Mouse (Mus musculus) intestine, embryonic 15.5 days (tissue): ENCODE measurements around the gene Dio1. TPM values are rescaled to one million over a fixed set of nuclear protein-coding genes. Genes with fewer than 3 reads are reported as not detected.

Source experiments
- ATAC-seq: fragments of 200-750 bp; cut with Nextera tagmentation; 2 replicates; pipeline ENCODE4 v1.8.0; 2017; ENCODE audit warnings: moderate TSS enrichment, moderate library complexity
- H3K27ac ChIP-seq: fragments of 300-500 bp; sonication (generic); 2 replicates; pipeline ENCODE4 v1.5.1; 2015; ENCODE audit warnings: mild to moderate bottlenecking, inconsistent platforms
- H3K27me3 ChIP-seq: fragments of 300-500 bp; sonication (generic); replicated peaks from 2 replicates; pipeline ENCODE4 v1.6.1; 2015; ENCODE audit warnings: inconsistent platforms
- H3K36me3 ChIP-seq: fragments of 300-500 bp; sonication (generic); 2 replicates; pipeline ENCODE4 v1.6.1; 2015; ENCODE audit warnings: inconsistent platforms
- H3K4me1 ChIP-seq: fragments of 300-500 bp; sonication (generic); replicated peaks from 2 replicates; pipeline ENCODE4 v1.6.1; 2015; ENCODE audit warnings: inconsistent platforms
- H3K4me2 ChIP-seq: fragments of 300-500 bp; sonication (generic); replicated peaks from 2 replicates; pipeline ENCODE4 v1.6.1; 2015; ENCODE audit warnings: mild to moderate bottlenecking, inconsistent platforms
- H3K4me3 ChIP-seq: fragments of 300-500 bp; sonication (generic); replicated peaks from 2 replicates; pipeline ENCODE4 v1.5.1; 2015; ENCODE audit warnings: inconsistent platforms
- H3K9ac ChIP-seq: fragments of 300-500 bp; sonication (generic); 2 replicates; pipeline ENCODE4 v1.6.1; 2015; ENCODE audit warnings: inconsistent platforms
- H3K9me3 ChIP-seq: fragments of 300-500 bp; sonication (generic); 2 replicates; pipeline ENCODE4 v1.6.1; 2016; ENCODE audit warnings: inconsistent platforms
- WGBS: fragments of 180-500 bp; shearing (Covaris S2); methylation state at CpG from one replicate; pipeline ENCODE4 v1.1.7; 2015; 5-methylcytosine and 5-hydroxymethylcytosine counted together
- polyA plus RNA-seq: library from polyadenylated mRNA; unstranded; fragments of >200 nt; fragmentation: Nextera tagmentation; extraction: Ambion mirVana; gene quantifications from 2 replicates; pipeline ENCODE4 v1.2.1, GENCODE M21; 2015

Dio1 gene
- polyA plus RNA-seq, 1 experiment from 2014 or later = 1.5 TPM

- no peak overlapping the region for H3K27ac ChIP-seq
- no peaks in the 10 kb centered on the region for H3K36me3 ChIP-seq
- H3K9me3 ChIP-seq = no peaks in the 10 kb centered on the region
- H3K27me3 ChIP-seq = no peaks in the 10 kb centered on the region
- 93% methylated on average over 4 of the region's 4 CpGs for WGBS
- no peak overlapping the region for H3K4me3 ChIP-seq
- H3K9ac ChIP-seq = no peak overlapping the region
- ATAC-seq = no peak
- H3K4me2 ChIP-seq = no peak overlapping the region
- no peaks in the 10 kb centered on the region for H3K4me1 ChIP-seq
Observed at GRCm38 (mm10) chr4:107333514-107333913, 26.5 kb upstream of the Dio1 start.

GRCm38 (mm10) chr4:107328530-107328929 is 21.6 kb upstream of the Dio1 start:
- Histone ChIP-seq H3K9me3 (no peaks in the 10 kb centered on the region), H3K36me3 (0 out of 2 replicates have a peak, but pooled peaks cover 3% of the 10 kb centered on the region), H3K27me3 (no peaks in the 10 kb centered on the region), H3K4me1 (0 out of 2 replicates have a peak, but pooled peaks cover 3% of the 10 kb centered on the region), H3K4me2 (no peak overlapping the region), H3K4me3 (no peak overlapping the region), H3K9ac (no peak overlapping the region), H3K27ac (no peak overlapping the region)
- peak; percentile 83 for ATAC-seq
- WGBS = 64% methylated on average over 8 of the region's 8 CpGs

- no peak overlapping the region for H3K9ac ChIP-seq
- peaks cover 8% of the 10 kb centered on the region; the same call in 1 of the 2 replicates for H3K36me3 ChIP-seq
- H3K27me3 ChIP-seq = no peaks in the 10 kb centered on the region
- H3K9me3 ChIP-seq = no peaks in the 10 kb centered on the region
- WGBS = 87% methylated on average over 2 of the region's 2 CpGs
- no peaks in the 10 kb centered on the region for H3K4me1 ChIP-seq
- H3K4me3 ChIP-seq = no peak overlapping the region
- no peak overlapping the region for H3K4me2 ChIP-seq
- 0 out of 2 replicates have a peak, but pooled peaks have one; percentile 39 for ATAC-seq
- no peak overlapping the region for H3K27ac ChIP-seq
Observed at GRCm38 (mm10) chr4:107323113-107323512, 16.1 kb upstream of the Dio1 start.

DNA sequence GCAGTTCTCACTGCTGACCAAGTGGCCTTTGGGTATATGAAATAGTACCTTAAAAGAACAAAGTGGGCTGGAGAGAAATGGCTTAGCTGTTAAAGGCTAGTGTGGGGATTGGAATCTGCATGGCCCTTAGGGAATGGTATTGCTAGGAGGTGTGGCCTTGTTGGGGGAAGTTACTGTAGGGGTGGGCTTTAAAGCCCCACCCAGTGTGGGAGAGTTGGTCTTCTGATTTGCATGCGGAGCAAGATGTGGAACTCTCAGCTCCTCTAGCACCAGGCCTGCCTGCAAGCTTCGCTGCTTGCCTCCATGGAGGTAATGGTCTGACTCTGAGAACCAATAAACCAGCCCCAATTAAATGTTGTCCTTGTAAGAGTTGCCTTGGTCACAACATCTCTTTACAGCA is 14.1 kb upstream of the Dio1 start:
- Histone ChIP-seq H3K9ac (no peak overlapping the region), H3K9me3 (no peaks in the 10 kb centered on the region), H3K4me1 (no peaks in the 10 kb centered on the region), H3K36me3 (peaks cover 5% of the 10 kb centered on the region; the same call in 1 of the 2 replicates), H3K27me3 (no peaks in the 10 kb centered on the region), H3K4me2 (no peak overlapping the region), H3K4me3 (no peak overlapping the region), H3K27ac (no peak overlapping the region)
- no peak for ATAC-seq
- 66% methylated on average over 2 of the region's 2 CpGs for WGBS

GRCm38 (mm10) chr4:107318646-107319045 is 11.7 kb upstream of the Dio1 start:
- no peaks in the 10 kb centered on the region for H3K27me3 ChIP-seq
- no peak overlapping the region for H3K9ac ChIP-seq
- H3K4me1 ChIP-seq = peaks cover 8% of the 10 kb centered on the region
- WGBS = 79% methylated on average over 8 of the region's 8 CpGs
- H3K27ac ChIP-seq = no peak overlapping the region
- no peak overlapping the region for H3K4me3 ChIP-seq
- H3K36me3 ChIP-seq = peaks cover 5% of the 10 kb centered on the region; the same call in 1 of the 2 replicates
- H3K4me2 ChIP-seq = no peak overlapping the region
- no peak for ATAC-seq
- no peaks in the 10 kb centered on the region for H3K9me3 ChIP-seq

GRCm38 (mm10) chr4:107314479-107314805 is 7.5 kb upstream of the Dio1 start:
- peaks cover 8% of the 10 kb centered on the region for H3K4me1 ChIP-seq
- no peak; the same call in 1 of the 2 replicates for ATAC-seq
- peak overlapping the region; percentile 47 for H3K9ac ChIP-seq
- WGBS = 6% methylated on average over 7 of the region's 7 CpGs
- H3K36me3 ChIP-seq = no peaks in the 10 kb centered on the region
- no peaks in the 10 kb centered on the region for H3K27me3 ChIP-seq
- peak overlapping the region; percentile 82 for H3K4me2 ChIP-seq
- H3K9me3 ChIP-seq = no peaks in the 10 kb centered on the region
- 0 out of 2 replicates have a peak overlapping the region, but pooled peaks have one; percentile 34 for H3K27ac ChIP-seq
- peak overlapping the region; percentile 59 for H3K4me3 ChIP-seq

DNA sequence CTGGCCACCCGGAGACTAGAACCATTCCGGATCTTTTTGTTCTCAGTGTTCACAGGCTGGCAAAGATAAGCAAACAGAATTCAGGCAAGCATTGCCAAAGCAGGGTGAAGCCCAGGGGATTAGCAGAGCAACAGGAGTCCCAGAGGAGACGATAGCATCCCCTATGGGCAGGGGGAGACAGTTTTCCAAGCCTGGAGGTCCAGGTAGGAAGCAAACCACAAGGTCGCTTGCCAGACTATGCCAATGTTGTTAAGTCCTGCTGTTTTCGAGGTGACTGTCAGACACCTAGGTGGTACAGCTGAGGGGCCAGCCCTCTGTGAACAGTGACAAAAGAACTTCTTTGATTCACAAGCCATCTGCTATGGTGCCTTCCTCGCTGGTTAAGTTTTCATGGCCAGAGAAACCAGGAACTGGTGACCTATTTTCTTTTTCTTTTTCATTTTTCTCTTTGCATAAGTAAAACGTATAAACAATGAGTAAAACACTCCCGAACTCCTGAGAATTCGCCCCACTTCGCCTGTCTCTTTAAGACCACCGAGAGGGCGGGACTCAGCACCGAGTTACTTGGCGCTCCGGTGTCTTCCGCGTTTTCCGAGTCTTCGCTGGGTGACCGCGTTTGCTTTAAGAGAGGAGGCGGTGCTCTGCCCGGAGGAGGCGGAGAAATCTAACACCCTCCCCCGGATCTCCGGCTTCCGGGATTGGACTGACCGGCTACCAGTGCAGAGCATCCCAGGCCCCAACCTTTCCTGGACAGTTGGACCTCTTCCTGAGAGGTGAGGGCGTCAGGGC is 6.9 kb upstream of the Dio1 start, which contains the start of gene Yipf1:
TSS of gene Yipf1 (plus strand) at position 674 of the 789 bp plus-strand sequence.
- Histone ChIP-seq H3K9ac (peak within 1 kb of the TSS; percentile 47), H3K4me3 (peak within 1 kb of the TSS; percentile 59), H3K27me3 (no peaks in the 10 kb centered on the region), H3K36me3 (no peaks in the 10 kb centered on the region), H3K27ac (peak within 1 kb of the TSS; percentile 38; the same call in 1 of the 2 replicates), H3K9me3 (no peaks in the 10 kb centered on the region), H3K4me2 (peak within 1 kb of the TSS; percentile 82), H3K4me1 (peaks cover 8% of the 10 kb centered on the region)
- ATAC-seq = peak; percentile 95
- WGBS = under 1% methylated on average over 29 of the region's 29 CpGs

DNA sequence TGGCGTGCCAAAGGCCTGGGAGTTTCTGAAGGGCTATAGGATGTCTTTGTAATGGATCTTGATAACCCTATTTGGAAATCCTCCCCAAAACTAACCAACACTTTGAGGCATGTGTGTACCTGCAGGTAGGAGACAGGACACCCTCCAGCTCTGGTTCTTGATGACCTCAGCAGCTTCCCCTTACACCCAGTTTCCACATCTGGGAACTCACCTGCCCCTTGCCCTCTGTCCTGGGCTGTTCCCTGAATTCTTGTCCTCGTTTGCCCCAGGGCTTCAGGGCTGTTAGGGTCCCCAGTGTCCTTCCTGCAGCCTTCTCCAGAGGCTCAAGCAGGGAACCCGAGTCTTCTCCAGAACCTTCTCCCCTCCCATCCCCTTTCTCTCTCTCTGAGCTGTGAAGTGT is 3.4 kb downstream of the Dio1 start:
- no peaks in the 10 kb centered on the region for H3K36me3 ChIP-seq
- H3K4me2 ChIP-seq = no peak overlapping the region
- no peak overlapping the region for H3K4me3 ChIP-seq
- H3K27ac ChIP-seq = no peak overlapping the region
- H3K9ac ChIP-seq = no peak overlapping the region
- H3K4me1 ChIP-seq = peaks cover 14% of the 10 kb centered on the region; the same call in 1 of the 2 replicates
- no peaks in the 10 kb centered on the region for H3K27me3 ChIP-seq
- no peak for ATAC-seq
- no peaks in the 10 kb centered on the region for H3K9me3 ChIP-seq
- 67% methylated on average over 3 of the region's 3 CpGs for WGBS

DNA sequence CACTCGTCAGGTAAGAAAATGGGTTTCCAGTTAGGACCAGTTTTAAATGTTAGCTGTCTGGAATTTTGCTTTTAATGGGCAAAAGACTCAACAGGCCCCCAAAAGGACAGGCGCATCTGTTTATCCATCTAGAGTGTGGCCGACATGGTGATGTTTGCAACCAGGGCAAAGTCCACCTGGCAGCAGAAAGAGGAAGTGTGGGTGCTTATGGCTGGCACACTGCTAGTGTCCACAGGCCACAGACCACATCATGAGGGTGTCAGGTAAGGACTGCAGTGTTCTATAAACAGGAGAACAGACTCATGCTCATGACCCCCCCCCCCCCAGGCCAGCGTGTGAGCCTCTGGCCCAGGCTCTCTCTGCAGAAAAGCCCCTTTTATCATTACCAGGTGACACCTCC is 4.1 kb downstream of the Dio1 start:
- no peak overlapping the region for H3K27ac ChIP-seq
- 53% methylated on average over 4 of the region's 4 CpGs for WGBS
- H3K4me1 ChIP-seq = peaks cover 14% of the 10 kb centered on the region; the same call in 1 of the 2 replicates
- H3K9ac ChIP-seq = no peak overlapping the region
- peak; percentile 67 for ATAC-seq
- no peaks in the 10 kb centered on the region for H3K36me3 ChIP-seq
- no peaks in the 10 kb centered on the region for H3K27me3 ChIP-seq
- no peaks in the 10 kb centered on the region for H3K9me3 ChIP-seq
- no peak overlapping the region for H3K4me2 ChIP-seq
- H3K4me3 ChIP-seq = no peak overlapping the region

- no peak overlapping the region for H3K4me2 ChIP-seq
- H3K4me3 ChIP-seq = no peak overlapping the region
- WGBS = 81% methylated on average over 9 of the region's 9 CpGs
- no peak overlapping the region for H3K9ac ChIP-seq
- H3K9me3 ChIP-seq = no peaks in the 10 kb centered on the region
- H3K4me1 ChIP-seq = peaks cover 14% of the 10 kb centered on the region; the same call in 1 of the 2 replicates
- H3K36me3 ChIP-seq = no peaks in the 10 kb centered on the region
- H3K27me3 ChIP-seq = no peaks in the 10 kb centered on the region
- H3K27ac ChIP-seq = no peak overlapping the region
- ATAC-seq = no peak
Observed at GRCm38 (mm10) chr4:107302221-107302620, 4.7 kb downstream of the Dio1 start.

GRCm38 (mm10) chr4:107300902-107301555 is 5.9 kb downstream of the Dio1 start:
- ATAC-seq = 0 out of 2 replicates have a peak, but pooled peaks have one; percentile 19
- H3K4me2 ChIP-seq = no peak overlapping the region
- no peaks in the 10 kb centered on the region for H3K9me3 ChIP-seq
- H3K9ac ChIP-seq = no peak overlapping the region
- WGBS = 94% methylated on average over 1 of the region's 1 CpGs
- no peaks in the 10 kb centered on the region for H3K36me3 ChIP-seq
- no peak overlapping the region for H3K4me3 ChIP-seq
- no peak overlapping the region for H3K27ac ChIP-seq
- no peaks in the 10 kb centered on the region for H3K27me3 ChIP-seq
- H3K4me1 ChIP-seq = 0 out of 2 replicates have a peak, but pooled peaks cover 8% of the 10 kb centered on the region

DNA sequence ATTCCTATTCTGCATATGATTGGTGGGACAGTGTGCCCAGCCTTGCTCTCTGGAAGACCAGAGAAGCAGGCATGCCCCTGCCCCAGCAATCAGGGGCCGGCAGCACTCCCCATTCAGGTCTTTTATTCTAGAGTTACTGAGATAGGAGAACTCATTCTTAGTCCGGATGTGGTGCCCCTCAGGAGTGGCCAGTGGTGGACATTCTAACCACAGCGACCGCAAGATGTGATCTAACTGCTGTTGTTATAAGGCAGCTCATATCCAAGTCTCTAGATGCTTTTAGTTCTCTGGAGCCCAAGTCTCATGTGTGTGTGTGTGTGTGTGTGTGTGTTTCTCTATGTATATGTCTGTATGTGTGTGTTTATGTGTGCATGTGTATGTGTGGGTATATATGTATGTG is 6.6 kb downstream of the Dio1 start:
- Histone ChIP-seq H3K4me1 (0 out of 2 replicates have a peak, but pooled peaks cover 8% of the 10 kb centered on the region), H3K9ac (no peak overlapping the region), H3K27ac (no peak overlapping the region), H3K36me3 (no peaks in the 10 kb centered on the region), H3K4me2 (no peak overlapping the region), H3K27me3 (no peaks in the 10 kb centered on the region), H3K9me3 (no peaks in the 10 kb centered on the region), H3K4me3 (no peak overlapping the region)
- 75% methylated on average over 4 of the region's 4 CpGs for WGBS
- ATAC-seq = no peak
